ENCODE assay signal across 8 mouse cellular contexts in the genomic region with DNA sequence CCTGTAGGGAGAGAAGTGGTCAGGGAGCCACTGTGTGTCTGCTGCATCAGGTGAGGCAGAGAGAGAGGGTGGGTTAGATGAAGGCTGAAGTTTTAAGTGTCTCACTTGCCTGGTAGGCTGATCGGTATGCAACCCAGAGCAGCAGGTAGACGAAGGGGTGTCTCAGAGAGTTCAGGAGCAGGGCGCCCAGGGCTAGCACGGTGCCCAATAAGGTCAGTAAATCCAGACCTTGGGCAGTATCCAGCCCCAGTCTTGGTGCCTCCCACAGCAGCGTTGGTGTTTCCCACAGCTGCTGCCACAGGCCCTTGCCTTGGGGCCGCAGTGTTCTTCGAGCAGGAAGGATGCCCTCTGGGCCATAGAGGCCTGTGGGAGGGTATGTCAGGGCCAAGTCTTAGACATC. TPM values are rescaled to one million over a fixed set of nuclear protein-coding genes. Genes with fewer than 3 reads are reported as not detected.
A peak's percentile ranks its signal among the peaks of the same experiment; 100 is the strongest.
DNase-seq lines count a peak whose midpoint lies in the region; ATAC-seq and TF ChIP-seq lines count a peak whose summit lies in the region.

No protein-coding gene starts in this region.

- peaks cover 21% of the 10 kb centered on the region for H3K36me3 ChIP-seq in heart, embryonic 11.5 days (ENCODE audit: control insufficient read depth, insufficient read depth, low read length)
- H3K36me3 ChIP-seq in ES-E14 (ENCODE audit: control insufficient read depth, insufficient read depth, low read length, poor library complexity, severe bottlenecking) = peaks cover 40% of the 10 kb centered on the region
- peaks cover 12% of the 10 kb centered on the region for H3K36me3 ChIP-seq in forebrain, embryonic 16.5 days (ENCODE audit: control insufficient read depth, insufficient read depth)
- H3K36me3 ChIP-seq in macrophage (ENCODE audit: inconsistent target) = peaks cover 22% of the 10 kb centered on the region; the same call in 1 of the 2 replicates

- peaks cover 57% of the 10 kb centered on the region for H3K79me2 ChIP-seq in macrophage (ENCODE audit: inconsistent target)

- peak overlapping the region; percentile 92 for H3K9ac ChIP-seq in heart, embryonic 11.5 days (ENCODE audit: low read depth, low read length)
- H3K9ac ChIP-seq in ES-E14 (ENCODE audit: insufficient read depth, low read depth, low read length, poor library complexity, severe bottlenecking) = peak overlapping the region; percentile 90
- H3K9ac ChIP-seq in forebrain, embryonic 16.5 days (replicated peaks; ENCODE audit: low read depth, low read length) = peak overlapping the region; percentile 79

- ATAC-seq in heart, embryonic 11.5 days (replicated peaks; ENCODE audit: insufficient number of reproducible peaks, low FRiP score, low TSS enrichment) = no peak
- no peak for ATAC-seq in forebrain, embryonic 16.5 days

- H3K9me3 ChIP-seq in heart, embryonic 11.5 days (replicated peaks; ENCODE audit: control insufficient read depth, low read length) = no peaks in the 10 kb centered on the region
- H3K9me3 ChIP-seq in ES-E14 (ENCODE audit: control insufficient read depth, insufficient read depth, low read depth, low read length) = no peaks in the 10 kb centered on the region
- no peaks in the 10 kb centered on the region for H3K9me3 ChIP-seq in forebrain, embryonic 16.5 days (ENCODE audit: control insufficient read depth, low read length)

- H3K4me2 ChIP-seq in heart, embryonic 11.5 days = peak overlapping the region; percentile 88
- H3K4me2 ChIP-seq in forebrain, embryonic 16.5 days (ENCODE audit: low read length) = peak overlapping the region; percentile 83

- peaks cover 19% of the 10 kb centered on the region for H3K4me1 ChIP-seq in heart, embryonic 11.5 days (ENCODE audit: control insufficient read depth, insufficient read depth, low read length)
- peaks cover 0 to 29% of the 10 kb centered on the region in 2 experiments; a peak in 2 of 4 replicates for H3K4me1 ChIP-seq in ES-E14 (ENCODE audit: control insufficient read depth in 2 of 2, insufficient read depth in 2 of 2, low read length in 2 of 2, poor library complexity in 1 of 2)
- H3K4me1 ChIP-seq in forebrain, embryonic 16.5 days (replicated peaks; ENCODE audit: control insufficient read depth, insufficient read depth, low read length) = peaks cover 26% of the 10 kb centered on the region

- 86% methylated on average over 7 of the region's 7 CpGs for WGBS in heart, embryonic 11.5 days (ENCODE audit: insufficient replicate concordance)
- 86% methylated on average over 7 of the region's 7 CpGs for WGBS in forebrain, embryonic 16.5 days
- WGBS in macrophage (ENCODE audit: missing documents) = 77% methylated on average over 7 of the region's 7 CpGs

- DNase-seq in heart, adult 18-20 months = no peak
- no peak for DNase-seq in ES-E14 (ENCODE audit: low read depth, low spot score)
- no peak for DNase-seq in gastrocnemius, postnatal 4 days (ENCODE audit: low spot score in 2 of 2)
- no peak for DNase-seq in cerebellum, postnatal 4 days (ENCODE audit: low spot score in 2 of 2)
- DNase-seq in urinary bladder, postnatal 25 days (ENCODE audit: low spot score) = no peak

- peak overlapping the region; percentile 85 for H3K4me3 ChIP-seq in heart, embryonic 11.5 days (ENCODE audit: low read depth, low read length)
- H3K4me3 ChIP-seq in ES-E14 (ENCODE audit: insufficient read depth in 1 of 2, low read depth in 1 of 2, low read length in 2 of 2, poor library complexity in 1 of 2, severe bottlenecking in 1 of 2) (peak overlapping the region; percentile 90 to 98; a peak in 3 of 4 replicates), macrophage (ENCODE audit: inconsistent target) (peak overlapping the region; percentile 94)
- peak overlapping the region; percentile 90 for H3K4me3 ChIP-seq in forebrain, embryonic 16.5 days (replicated peaks; ENCODE audit: low read length)

- H3K27ac ChIP-seq in heart, embryonic 11.5 days (ENCODE audit: low read depth, low read length) = no peak overlapping the region
- H3K27ac ChIP-seq in ES-E14 (ENCODE audit: insufficient read depth, low read depth, low read length, poor library complexity, severe bottlenecking) = no peak overlapping the region
- no peak overlapping the region for H3K27ac ChIP-seq in forebrain, embryonic 16.5 days (ENCODE audit: low read length)
- H3K27ac ChIP-seq in macrophage = no peak overlapping the region

- in situ Hi-C loops in ES-E14 (cut with MboI; ENCODE audit: low sequenced_read_pairs in 2 of 2, unreplicated experiment in 2 of 2) = no loop called here

- no peaks in the 10 kb centered on the region for H3K27me3 ChIP-seq in heart, embryonic 11.5 days (ENCODE audit: control insufficient read depth, insufficient read depth, low read length)
- H3K27me3 ChIP-seq in forebrain, embryonic 16.5 days (replicated peaks; ENCODE audit: control insufficient read depth, insufficient read depth, low read length) = no peaks in the 10 kb centered on the region

TF ChIP-seq in ES-E14, 5 proteins besides CTCF, POLR2A, EP300 and RAD21:
- TF ChIP-seq ZC3H11A (IDR thresholded peaks at IDR 0.05; ENCODE audit: borderline replicate concordance, low read depth, low read length) (no peak), CHD2 (IDR thresholded peaks at IDR 0.05; ENCODE audit: low read depth, low read length) (no peak), ZNF384 (IDR thresholded peaks at IDR 0.05; ENCODE audit: low read depth, low read length) (no peak), HCFC1 (IDR thresholded peaks at IDR 0.05; ENCODE audit: borderline replicate concordance, insufficient read depth, low read length) (no peak), MAFK (IDR thresholded peaks at IDR 0.05; ENCODE audit: insufficient read depth, low read depth, low read length) (no peak)
TF ChIP-seq in ES-E14: peak in this region for 0.

RNA-seq across cellular contexts. Expression of a gene that starts 1.0 kb away (rescaled TPM):
- polyA plus RNA-seq in heart, embryonic 11.5 days (2014; fragmentation: Nextera tagmentation; extraction: Ambion mirVana) = 29.7 and 37.3 TPM in 2 replicates
- 10 to 100 TPM; 25.8 to 26.1 TPM for total RNA-seq in heart, adult 18-20 months (2021)
- 44.8 and 45.3 TPM in 2 replicates for total RNA-seq in ES-E14 (2012; rRNA removed)
- polyA plus RNA-seq in forebrain, embryonic 16.5 days (2015; fragmentation: Nextera tagmentation; extraction: Ambion mirVana) = 29.5 and 32.3 TPM in 2 replicates
- 10 to 100 TPM; 10.6 to 41.7 (median 20.7) TPM for total RNA-seq in macrophage (2018; cell fraction: chromatin; rRNA removed)
- total RNA-seq in macrophage (2018; cell fraction: cytosol; rRNA removed) = 10 to 100 TPM; 15.8 to 33.9 (median 24.1) TPM
- 10 to 100 TPM; 24.9 to 47.4 (median 34.5) TPM for total RNA-seq in macrophage (2018; cell fraction: nucleus; rRNA removed)
- polyA plus RNA-seq in macrophage (2018) = 19.8 to 30.4 TPM (median 23.9 TPM) in 3 replicates
- total RNA-seq in gastrocnemius, postnatal 4 days (2021) = 10 to 100 TPM; 45.7 to 47.7 TPM

RNA-seq across cellular contexts. Expression of a gene that starts 1.1 kb away (rescaled TPM):
- polyA plus RNA-seq in heart, embryonic 11.5 days (2014; fragmentation: Nextera tagmentation; extraction: Ambion mirVana) = 107 and 109 TPM in 2 replicates
- total RNA-seq in heart, adult 18-20 months (2021) = 10 to 100 TPM; 50.7 to 62.9 TPM
- 205 and 274 TPM in 2 replicates for total RNA-seq in ES-E14 (2012; rRNA removed)
- polyA plus RNA-seq in forebrain, embryonic 16.5 days (2015; fragmentation: Nextera tagmentation; extraction: Ambion mirVana) = 138 and 140 TPM in 2 replicates
- 100 to 1,000 TPM in 15 of 26 experiments, 10 to 100 TPM in 11; 46.3 to 230 (median 112) TPM for total RNA-seq in macrophage (2018; cell fraction: chromatin; rRNA removed)
- total RNA-seq in macrophage (2018; cell fraction: cytosol; rRNA removed) = 10 to 100 TPM; 30.0 to 46.2 (median 38.9) TPM
- total RNA-seq in macrophage (2018; cell fraction: nucleus; rRNA removed) = 10 to 100 TPM; 24.0 to 80.6 (median 40.6) TPM
- 37.1 to 52.3 TPM (median 40.4 TPM) in 3 replicates for polyA plus RNA-seq in macrophage (2018)
- 10 to 100 TPM; 83.5 to 87.3 TPM for total RNA-seq in gastrocnemius, postnatal 4 days (2021)

RNA-seq across cellular contexts. Expression of a gene that starts 19.2 kb away (rescaled TPM):
- 7.4 TPM in 2 replicates for polyA plus RNA-seq in heart, embryonic 11.5 days (2014; fragmentation: Nextera tagmentation; extraction: Ambion mirVana)
- total RNA-seq in heart, adult 18-20 months (2021) = 10 to 100 TPM; 29.0 to 30.9 TPM
- total RNA-seq in ES-E14 (2012; rRNA removed) = 46.4 and 50.8 TPM in 2 replicates
- 10.1 and 14.1 TPM in 2 replicates for polyA plus RNA-seq in forebrain, embryonic 16.5 days (2015; fragmentation: Nextera tagmentation; extraction: Ambion mirVana)
- 1 to 10 TPM in 20 of 26 experiments, under 1 TPM in 2, not detected in 4; 0.90 to 5.9 (median 2.2) TPM for total RNA-seq in macrophage (2018; cell fraction: chromatin; rRNA removed)
- total RNA-seq in macrophage (2018; cell fraction: cytosol; rRNA removed) = 10 to 100 TPM; 10.7 to 28.9 (median 17.2) TPM
- 10 to 100 TPM in 5 of 26 experiments, 1 to 10 TPM in 21; 3.4 to 16.4 (median 7.6) TPM for total RNA-seq in macrophage (2018; cell fraction: nucleus; rRNA removed)
- polyA plus RNA-seq in macrophage (2018) = 8.7 to 28.2 TPM (median 22.9 TPM) in 3 replicates
- 10 to 100 TPM; 11.1 to 12.0 TPM for total RNA-seq in gastrocnemius, postnatal 4 days (2021)

RNA-seq across cellular contexts. Expression of a gene that starts 20.3 kb away (rescaled TPM):
- polyA plus RNA-seq in heart, embryonic 11.5 days (2014; fragmentation: Nextera tagmentation; extraction: Ambion mirVana) = not detected in 2 replicates
- not detected for total RNA-seq in heart, adult 18-20 months (2021)
- 0.54 TPM in 1 of 2 replicates, not detected in the other for total RNA-seq in ES-E14 (2012; rRNA removed)
- not detected in 2 replicates for polyA plus RNA-seq in forebrain, embryonic 16.5 days (2015; fragmentation: Nextera tagmentation; extraction: Ambion mirVana)
- total RNA-seq in macrophage (2018; cell fraction: chromatin; rRNA removed) = not detected
- not detected for total RNA-seq in macrophage (2018; cell fraction: cytosol; rRNA removed)
- total RNA-seq in macrophage (2018; cell fraction: nucleus; rRNA removed) = not detected
- not detected in 3 replicates for polyA plus RNA-seq in macrophage (2018)
- total RNA-seq in gastrocnemius, postnatal 4 days (2021) = not detected

RNA-seq across cellular contexts. Expression of a gene that starts 22.4 kb away (rescaled TPM):
- polyA plus RNA-seq in heart, embryonic 11.5 days (2014; fragmentation: Nextera tagmentation; extraction: Ambion mirVana) = 0.86 and 1.5 TPM in 2 replicates
- total RNA-seq in heart, adult 18-20 months (2021) = under 1 TPM; 0.49 to 0.50 TPM
- total RNA-seq in ES-E14 (2012; rRNA removed) = 0.94 and 1.1 TPM in 2 replicates
- polyA plus RNA-seq in forebrain, embryonic 16.5 days (2015; fragmentation: Nextera tagmentation; extraction: Ambion mirVana) = 1.7 and 2.6 TPM in 2 replicates
- total RNA-seq in macrophage (2018; cell fraction: chromatin; rRNA removed) = not detected
- total RNA-seq in macrophage (2018; cell fraction: cytosol; rRNA removed) = 1 to 10 TPM in 5 of 26 experiments, under 1 TPM in 21; 0.34 to 1.5 (median 0.81) TPM
- total RNA-seq in macrophage (2018; cell fraction: nucleus; rRNA removed) = 1 to 10 TPM in 1 of 26 experiments, under 1 TPM in 9, not detected in 16; 0.33 to 1.0 (median 0.61) TPM
- polyA plus RNA-seq in macrophage (2018) = 0.43 to 1.6 TPM (median 0.93 TPM) in 3 replicates
- total RNA-seq in gastrocnemius, postnatal 4 days (2021) = under 1 TPM; 0.26 to 0.32 TPM
